Mouse (Mus musculus) gastrocnemius, postnatal 14 days (tissue): ENCODE measurements around the gene Nyap1. TPM values are rescaled to one million over a fixed set of nuclear protein-coding genes. Genes with fewer than 3 reads are reported as not detected.

Experiments used
- DNase-seq: peaks from one replicate; pipeline ENCODE4 v3.0.0; 2021; ENCODE audit warnings: mixed read lengths
- intact Hi-C: fragments of 180-260 bp; cut with DNase I; formaldehyde crosslinking; loops from one replicate; pipeline ENCODE4 v1.15.1; 2025; ENCODE audit warnings: low total_unique reads
- total RNA-seq, 2 experiments: library from RNA; stranded (reverse); gene quantifications; 2 replicates each; pipeline ENCODE4 v1.2.3; 2021

Gene Nyap1
- total RNA-seq, 2 experiments from 2014 or later = 0.39 to 0.42 TPM

DNA sequence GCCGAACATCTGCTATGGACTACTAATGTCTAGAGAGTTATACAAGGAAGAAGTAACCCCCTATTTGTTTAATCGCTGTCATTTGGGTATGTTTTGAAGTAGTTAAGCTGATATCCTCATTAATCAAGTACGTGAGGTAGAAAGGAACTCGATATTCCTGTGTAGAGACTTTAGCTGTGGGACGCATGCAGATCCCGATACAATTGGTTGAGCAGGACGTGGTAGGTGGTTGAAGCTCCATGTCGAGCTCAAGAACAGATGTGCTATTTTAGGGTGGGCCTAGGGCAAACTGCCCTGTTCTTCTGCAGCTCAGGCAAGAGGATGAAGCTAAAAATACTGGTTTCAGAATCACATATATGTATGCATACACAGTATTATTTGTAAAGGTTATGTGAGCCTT lies 25.7 kb downstream of the Nyap1 start:
- DNase-seq = no peak
- intact Hi-C loops = no loop called here

- intact Hi-C loops = no loop called here
- DNase-seq = no peak
These were observed 28.0 kb downstream of the Nyap1 start for GRCm38 (mm10) chr5:137713454-137713853.

GRCm38 (mm10) chr5:137706913-137707633 lies 34.3 kb downstream of the Nyap1 start:
- peak; percentile 15 for DNase-seq
- intact Hi-C loops = no loop called here

- DNase-seq = no peak
- intact Hi-C loops = no loop called here
These were observed 36.2 kb downstream of the Nyap1 start for GRCm38 (mm10) chr5:137705242-137705641.

- intact Hi-C loops = no loop called here
- DNase-seq = no peak
These were observed 41.6 kb downstream of the Nyap1 start for GRCm38 (mm10) chr5:137699850-137700249.

GRCm38 (mm10) chr5:137699080-137699479 lies 42.3 kb downstream of the Nyap1 start:
- DNase-seq = no peak
- intact Hi-C loops = no loop called here

GRCm38 (mm10) chr5:137695930-137696329 lies 45.5 kb downstream of the Nyap1 start:
- intact Hi-C loops = no loop called here
- no peak for DNase-seq

DNA sequence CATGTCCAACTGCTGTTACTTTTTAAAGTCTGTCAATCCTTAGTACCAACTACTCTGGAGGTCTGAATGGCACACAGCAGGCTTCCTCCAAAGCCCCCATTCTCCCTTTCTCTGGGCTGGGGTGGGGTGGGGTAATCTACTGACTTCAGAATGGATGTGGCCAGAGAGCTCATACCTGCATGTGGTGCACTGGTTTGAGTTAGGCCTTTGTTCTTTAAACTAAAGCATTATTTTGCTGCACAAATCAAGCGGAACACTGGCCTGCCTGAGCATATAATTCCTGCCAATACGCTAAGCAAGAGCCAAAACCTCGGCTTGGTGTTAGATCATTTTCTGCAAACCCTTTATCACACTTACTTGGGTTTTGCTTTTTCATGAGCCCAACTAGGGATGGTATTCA lies 46.6 kb downstream of the Nyap1 start:
- DNase-seq = no peak
- intact Hi-C loops = no loop called here

- intact Hi-C loops = no loop called here
- DNase-seq = no peak
These were observed 49.5 kb downstream of the Nyap1 start for GRCm38 (mm10) chr5:137691881-137692280.

DNA sequence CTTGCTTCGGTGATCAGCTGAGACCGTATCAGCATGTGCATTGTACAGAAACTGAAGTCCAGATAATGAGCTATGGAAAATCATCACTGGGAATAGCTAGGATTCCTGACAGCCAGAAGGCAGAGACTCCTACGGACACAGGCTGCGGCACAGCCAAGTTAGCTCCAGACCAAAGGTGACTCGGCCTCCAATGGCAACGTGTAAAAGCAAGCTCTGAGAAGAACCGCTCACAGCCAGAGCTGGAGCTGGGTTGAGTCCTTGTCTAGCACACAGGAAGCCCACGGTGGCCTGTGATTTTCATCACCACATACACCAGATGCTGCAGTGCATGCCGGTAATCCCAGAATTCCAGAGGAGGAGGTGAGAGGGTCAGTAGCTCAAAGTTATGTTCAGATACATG lies 50.9 kb downstream of the Nyap1 start:
- no peak for DNase-seq
- intact Hi-C loops = no loop called here

DNA sequence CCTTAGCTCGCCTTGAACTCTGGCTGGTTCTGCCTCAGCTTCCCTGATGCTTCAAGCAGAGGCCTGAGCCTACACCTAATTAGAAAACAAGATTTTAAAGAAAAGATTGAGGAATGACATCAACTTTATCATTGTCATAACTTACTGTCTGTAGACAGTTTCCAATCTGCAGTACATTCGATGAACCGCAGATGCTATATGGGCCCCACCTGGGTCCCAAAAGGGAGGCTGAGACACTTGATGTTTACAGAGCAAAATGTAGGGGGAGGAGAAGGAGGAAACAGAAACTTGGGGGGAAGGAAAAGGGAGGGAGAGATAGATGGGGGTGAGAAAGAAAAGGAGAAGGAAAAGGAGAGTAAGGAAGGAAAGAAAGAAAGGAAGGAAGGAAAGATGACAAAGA lies 51.4 kb downstream of the Nyap1 start:
- intact Hi-C loops = no loop called here
- DNase-seq = no peak

- no peak for DNase-seq
- intact Hi-C loops = no loop called here
These were observed 55.1 kb downstream of the Nyap1 start for GRCm38 (mm10) chr5:137686127-137686790.

- no peak for DNase-seq
- intact Hi-C loops = no loop called here
These were observed 55.8 kb downstream of the Nyap1 start for GRCm38 (mm10) chr5:137685653-137686052.

GRCm38 (mm10) chr5:137684294-137685123 lies 56.9 kb downstream of the Nyap1 start, which contains the start of gene Agfg2:
Agfg2 (minus strand) TSS chr5:137684726.
- peak; percentile 98 for DNase-seq

GRCm38 (mm10) chr5:137683388-137684293 lies 57.8 kb downstream of the Nyap1 start:
- intact Hi-C loops = no loop called here
- peak; percentile 25 for DNase-seq

More at GRCm38 (mm10) chr5:137684294-137685123, 56.9 kb downstream of the Nyap1 start, which contains the start of gene Agfg2:
- intact Hi-C loops = no loop called here

GRCm38 (mm10) chr5:137682526-137682925 lies 58.9 kb downstream of the Nyap1 start:
- intact Hi-C loops = no loop called here
- DNase-seq = no peak
